Mouse (Mus musculus): ENCODE measurements around the gene Gna14. TPM values are rescaled to one million over a fixed set of nuclear protein-coding genes. Genes with fewer than 3 reads are reported as not detected.

Gna14 gene
- total and polyA plus RNA-seq, 3 experiments = not detected

- Histone ChIP-seq H3K9me3 (replicated peaks; ENCODE audit: insufficient read depth, low read length) (no peaks in the 10 kb centered on the region), H3K9ac (ENCODE audit: control insufficient read depth, low read depth, low read length, poor library complexity, severe bottlenecking) (no peak overlapping the region), H3K27me3 (ENCODE audit: control insufficient read depth in 1 of 2, insufficient read depth in 2 of 2, low read length in 2 of 2) (no peaks in the 10 kb centered on the region), H3K4me1 (ENCODE audit: control insufficient read depth in 1 of 2, insufficient read depth in 2 of 2, low read length in 2 of 2) (peaks cover 14 to 16% of the 10 kb centered on the region in 2 experiments), H3K4me3 (ENCODE audit: control insufficient read depth in 1 of 2, insufficient read depth in 1 of 2, low read depth in 2 of 2, low read length in 2 of 2) (no peak overlapping the region), H3K36me3 (ENCODE audit: control insufficient read depth in 1 of 2, insufficient read depth in 2 of 2, low read length in 2 of 2) (peaks cover 0 to 16% of the 10 kb centered on the region in 2 experiments; a peak in 2 of 4 replicates), H3K79me2 (ENCODE audit: control insufficient read depth, insufficient read depth, low read length, poor library complexity) (no peaks in the 10 kb centered on the region), H3K27ac (ENCODE audit: control insufficient read depth, low read depth, low read length) (no peak overlapping the region)
- TF ChIP-seq RAD21 (IDR thresholded peaks at IDR 0.05; ENCODE audit: low read depth, low read length) (no peak), TAL1 (IDR thresholded peaks at IDR 0.05; ENCODE audit: low read length) (no peak), ZKSCAN1 (IDR thresholded peaks at IDR 0.05; ENCODE audit: low read depth, low read length) (no peak), USF2 (IDR thresholded peaks at IDR 0.05; ENCODE audit: borderline replicate concordance in 1 of 2, insufficient read depth in 1 of 2, low read depth in 1 of 2, low read length in 2 of 2) (no peak), MAFK (IDR thresholded peaks at IDR 0.05; ENCODE audit: borderline replicate concordance, low read depth, low read length) (no peak)
- DNase-seq (ENCODE audit: low read depth, low spot score) = no peak
These were observed 71.3 kb downstream of the Gna14 start for GRCm38 (mm10) chr19:16506711-16507364.

GRCm38 (mm10) chr19:16510343-16511080, 75.0 kb downstream of the Gna14 start:
- Histone ChIP-seq H3K9ac (ENCODE audit: control insufficient read depth, low read depth, low read length, poor library complexity, severe bottlenecking) (peak overlapping the region; percentile 23; the same call in 1 of the 2 replicates), H3K9me3 (replicated peaks; ENCODE audit: insufficient read depth, low read length) (no peaks in the 10 kb centered on the region), H3K4me1 (ENCODE audit: control insufficient read depth in 1 of 2, insufficient read depth in 2 of 2, low read length in 2 of 2) (peaks cover 16 to 18% of the 10 kb centered on the region in 2 experiments), H3K4me3 (ENCODE audit: control insufficient read depth in 1 of 2, insufficient read depth in 1 of 2, low read depth in 2 of 2, low read length in 2 of 2) (peak overlapping the region in 1 of 2 experiments; percentile 32; a peak in 2 of 4 replicates), H3K79me2 (ENCODE audit: control insufficient read depth, insufficient read depth, low read length, poor library complexity) (no peaks in the 10 kb centered on the region), H3K36me3 (ENCODE audit: control insufficient read depth in 1 of 2, insufficient read depth in 2 of 2, low read length in 2 of 2) (peaks cover 0 to 25% of the 10 kb centered on the region in 2 experiments; a peak in 2 of 4 replicates), H3K27me3 (ENCODE audit: control insufficient read depth in 1 of 2, insufficient read depth in 2 of 2, low read length in 2 of 2) (no peaks in the 10 kb centered on the region), H3K27ac (ENCODE audit: control insufficient read depth, low read depth, low read length) (peak overlapping the region; percentile 63)
- TF ChIP-seq TAL1 (IDR thresholded peaks at IDR 0.05; ENCODE audit: low read length) (no peak), RCOR1 (IDR thresholded peaks at IDR 0.05; ENCODE audit: low read depth, low read length) (no peak), CTCF (IDR thresholded peaks at IDR 0.05 in 2 of 3, conservative IDR thresholded peaks at IDR 0.05 in 1 of 3; ENCODE audit: control insufficient read depth in 1 of 3, insufficient read depth in 1 of 3, low read depth in 2 of 3, low read length in 3 of 3, poor library complexity in 1 of 3, severe bottlenecking in 1 of 3) (no peak)
- DNase-seq (ENCODE audit: low read depth, low spot score) = no peak

GRCm38 (mm10) chr19:16511081-16511420, 75.5 kb downstream of the Gna14 start:
- no peaks in the 10 kb centered on the region for H3K27me3 ChIP-seq (ENCODE audit: control insufficient read depth in 1 of 2, insufficient read depth in 2 of 2, low read length in 2 of 2)
- peak overlapping the region; percentile 63 for H3K27ac ChIP-seq (ENCODE audit: control insufficient read depth, low read depth, low read length)
- H3K4me3 ChIP-seq (ENCODE audit: control insufficient read depth in 1 of 2, insufficient read depth in 1 of 2, low read depth in 2 of 2, low read length in 2 of 2) = peak overlapping the region in 1 of 2 experiments; percentile 32; a peak in 2 of 4 replicates
- H3K36me3 ChIP-seq (ENCODE audit: control insufficient read depth in 1 of 2, insufficient read depth in 2 of 2, low read length in 2 of 2) = peaks cover 0 to 25% of the 10 kb centered on the region in 2 experiments; a peak in 2 of 4 replicates
- DNase-seq (ENCODE audit: low read depth, low spot score) = peak; percentile 94
- peaks cover 16 to 18% of the 10 kb centered on the region in 2 experiments for H3K4me1 ChIP-seq (ENCODE audit: control insufficient read depth in 1 of 2, insufficient read depth in 2 of 2, low read length in 2 of 2)
- H3K9ac ChIP-seq (ENCODE audit: control insufficient read depth, low read depth, low read length, poor library complexity, severe bottlenecking) = peak overlapping the region; percentile 23; the same call in 1 of the 2 replicates
- no peaks in the 10 kb centered on the region for H3K9me3 ChIP-seq (replicated peaks; ENCODE audit: insufficient read depth, low read length)
- no peaks in the 10 kb centered on the region for H3K79me2 ChIP-seq (ENCODE audit: control insufficient read depth, insufficient read depth, low read length, poor library complexity)
- TF ChIP-seq ELF1 (IDR thresholded peaks at IDR 0.05; ENCODE audit: low read depth, low read length) = no peak
- no peak for TF ChIP-seq CHD1 (IDR thresholded peaks at IDR 0.05; ENCODE audit: low read depth, low read length)
- no peak for TF ChIP-seq ZKSCAN1 (IDR thresholded peaks at IDR 0.05; ENCODE audit: low read depth, low read length)
- no peak; the same call in 1 of the 2 replicates for TF ChIP-seq MAFK (IDR thresholded peaks at IDR 0.05; ENCODE audit: borderline replicate concordance, low read depth, low read length)
- peak; percentile 30; the same call in 1 of the 2 replicates for TF ChIP-seq TAL1 (IDR thresholded peaks at IDR 0.05; ENCODE audit: low read length)
- TF ChIP-seq EP300 (IDR thresholded peaks at IDR 0.05; ENCODE audit: low read depth in 1 of 2, low read length in 2 of 2) = peak; percentile 55 to 75; a peak in 2 of 4 replicates
- TF ChIP-seq SMC3 (IDR thresholded peaks at IDR 0.05; ENCODE audit: low read depth, low read length) = no peak
- no peak for TF ChIP-seq GABPA (IDR thresholded peaks at IDR 0.05; ENCODE audit: low read depth, low read length)
- no peak for TF ChIP-seq RAD21 (IDR thresholded peaks at IDR 0.05; ENCODE audit: low read depth, low read length)
- no peak for TF ChIP-seq E2F4 (IDR thresholded peaks at IDR 0.05; ENCODE audit: borderline replicate concordance, low read depth, low read length)
- TF ChIP-seq MYC (IDR thresholded peaks at IDR 0.05; ENCODE audit: low read depth, low read length) = 0 out of 2 replicates have a peak, but pooled peaks have one; percentile 44
- TF ChIP-seq TCF12 (IDR thresholded peaks at IDR 0.05; ENCODE audit: low read depth, low read length) = peak; percentile 64
- no peak for TF ChIP-seq POLR2AphosphoS5 (IDR thresholded peaks at IDR 0.05; ENCODE audit: borderline replicate concordance, low read depth, low read length)
- no peak for TF ChIP-seq JUND (IDR thresholded peaks at IDR 0.05; ENCODE audit: low read depth, low read length)
- TF ChIP-seq ETS1 (IDR thresholded peaks at IDR 0.05; ENCODE audit: low read depth, low read length) = peak; percentile 35; the same call in 1 of the 2 replicates
- no peak for TF ChIP-seq MEF2A (IDR thresholded peaks at IDR 0.05; ENCODE audit: extremely low read depth, insufficient replicate concordance, low read depth, low read length, poor library complexity, severe bottlenecking)
- peak; percentile 67 for TF ChIP-seq SIN3A (IDR thresholded peaks at IDR 0.05; ENCODE audit: low read length)
- TF ChIP-seq RCOR1 (IDR thresholded peaks at IDR 0.05; ENCODE audit: low read depth, low read length) = 0 out of 2 replicates have a peak, but pooled peaks have one; percentile 51
